Mouse (Mus musculus) bone marrow, adult 2 months (tissue): ENCODE measurements around the gene Fam117a.

ENCODE experiments used
- CTCF ChIP-seq: fragments of 200-500 bp; IDR thresholded peaks from 2 replicates; pipeline ENCODE4 v1.5.1; 2011; ENCODE audit warnings: low read length, control low read depth; ENCODE audit not compliant: control insufficient read depth, insufficient read depth
- POLR2A ChIP-seq: fragments of 200-500 bp; IDR thresholded peaks from 2 replicates; pipeline ENCODE4 v1.6.1; 2011; ENCODE audit warnings: low read depth, mild to moderate bottlenecking, control low read depth, low read length, borderline replicate concordance; ENCODE audit not compliant: control insufficient read depth

- no peak for TF ChIP-seq CTCF
- no peak for TF ChIP-seq POLR2A
Measured at GRCm38 (mm10) chr11:95330662-95331061, 6.2 kb upstream of the Fam117a start.
